Mouse (Mus musculus): ENCODE results near the gene Ptprt.

DNA sequence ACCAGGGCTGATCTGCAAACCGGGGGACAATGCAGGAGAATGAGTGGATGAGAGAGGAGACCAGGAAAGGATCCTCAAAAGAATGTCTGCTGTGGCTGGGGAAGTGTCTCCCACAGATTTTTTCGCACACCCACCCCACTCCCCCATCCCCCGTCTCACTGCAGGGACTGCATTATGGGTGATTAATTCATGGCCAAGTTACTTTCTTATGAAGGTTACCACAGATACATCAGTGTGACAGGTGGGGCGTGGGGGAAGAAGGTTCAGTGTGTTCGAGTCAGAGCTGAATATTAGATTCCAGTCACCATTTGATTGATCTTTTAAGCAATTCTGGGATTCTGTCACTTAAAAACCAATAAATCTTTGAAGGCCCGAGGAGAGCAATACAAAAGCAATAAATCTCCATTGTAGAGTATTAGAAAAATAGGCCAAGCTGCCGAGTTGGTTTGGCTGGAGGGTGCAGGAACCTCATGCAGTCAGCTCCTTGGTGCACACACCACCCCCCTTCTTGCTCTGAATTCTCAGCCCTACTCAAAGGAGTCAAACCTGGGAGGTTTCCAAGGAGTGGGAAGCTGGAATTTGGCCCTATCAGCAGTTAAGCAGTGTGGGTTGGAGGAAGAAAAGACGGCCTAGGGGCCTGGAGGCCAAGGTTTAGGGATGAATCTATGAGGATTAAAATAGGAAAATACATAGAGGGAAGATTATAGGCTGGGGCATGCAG, 854.5 kb downstream of the Ptprt start:
- TF ChIP-seq POLR2A (IDR thresholded peaks at IDR 0.05; ENCODE audit: low read depth, low read length): no peak
- TF ChIP-seq CTCF (conservative IDR thresholded peaks at IDR 0.05; ENCODE audit: insufficient read depth, insufficient read length, low read depth, low read length): no peak

All from kidney, adult 2 months (tissue).